Mouse (Mus musculus) urinary bladder, postnatal 25 days (tissue): ENCODE results near the gene Ndnf.

Experiments
- DNase-seq: peaks from one replicate; pipeline ENCODE4 v3.0.0; 2022; ENCODE audit warnings: low spot score

Gene Ndnf

DNA sequence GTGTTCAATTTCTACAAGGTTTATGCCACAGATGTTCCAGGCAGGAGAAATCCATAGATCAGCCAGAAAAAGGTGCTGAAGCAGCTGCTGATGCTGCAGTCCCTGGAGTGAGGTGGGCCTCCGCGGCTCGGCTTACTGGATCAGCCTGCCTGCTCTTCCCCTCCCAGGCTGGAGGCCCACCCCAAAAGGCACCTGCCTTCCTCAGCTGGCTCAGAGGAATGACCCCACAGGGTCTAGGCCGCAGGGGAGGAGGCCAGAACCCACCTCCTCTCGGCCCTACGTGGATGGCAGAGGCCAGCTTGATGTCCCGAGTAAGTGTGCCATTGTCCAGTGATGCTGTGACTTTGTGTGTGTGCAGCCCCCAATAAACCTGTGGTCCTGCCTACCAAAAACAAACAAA, 86.8 kb downstream of the Ndnf start:
- DNase-seq = no peak

DNA sequence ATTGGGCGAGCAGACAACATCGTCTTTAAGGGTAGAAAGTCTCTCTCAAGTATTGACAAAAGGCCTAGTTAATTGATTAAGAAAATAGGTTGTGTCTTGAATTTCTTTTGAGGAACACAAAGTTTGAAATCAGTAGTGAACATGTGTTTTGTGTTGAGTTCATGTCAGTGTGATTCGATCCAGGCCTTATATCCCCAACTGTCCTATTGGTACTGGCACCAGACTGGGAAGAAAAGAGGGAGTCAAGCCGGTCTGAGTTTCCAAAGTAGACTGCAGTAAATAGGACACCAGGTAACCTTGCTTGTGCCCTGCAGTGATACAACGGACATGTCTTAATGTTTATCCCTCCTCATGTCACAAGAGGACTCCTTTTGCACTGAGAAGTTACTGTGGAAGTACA, 87.8 kb downstream of the Ndnf start:
- DNase-seq = no peak

DNA sequence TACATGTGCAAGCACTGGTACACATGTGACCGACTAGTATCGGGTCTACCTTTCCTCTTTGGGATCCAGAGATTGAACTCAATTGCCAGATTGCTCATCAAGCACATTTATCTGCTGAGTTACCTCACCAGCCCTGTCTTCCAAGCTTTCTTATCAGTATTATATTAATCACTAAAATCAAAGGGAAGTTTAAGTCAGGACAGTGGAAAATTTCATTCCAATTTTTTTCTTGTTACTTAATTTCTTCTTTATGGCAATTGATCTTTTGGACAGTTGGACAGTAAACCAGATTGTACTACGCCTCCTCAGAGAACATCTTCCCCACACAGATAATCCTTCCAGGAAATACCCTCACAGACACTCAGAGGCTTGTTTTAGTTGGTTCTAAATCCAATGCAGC, 88.7 kb downstream of the Ndnf start:
- no peak for DNase-seq
